Mouse (Mus musculus): ENCODE results near the gene Rora.

GRCm38 (mm10) chr9:68935611-68936010 is 282.0 kb downstream of the Rora start:
- no peak for TF ChIP-seq POLR2A (IDR thresholded peaks at IDR 0.05; ENCODE audit: control insufficient read depth, extremely low read depth, insufficient read depth, low read length, poor library complexity)
- TF ChIP-seq CTCF (IDR thresholded peaks at IDR 0.05; ENCODE audit: borderline replicate concordance, control insufficient read depth, extremely low read depth, insufficient read depth, low read length, poor library complexity) = no peak

Measured in thymus, adult 2 months (tissue).